Mouse (Mus musculus): ENCODE data around the gene Hsd11b1.

DNA sequence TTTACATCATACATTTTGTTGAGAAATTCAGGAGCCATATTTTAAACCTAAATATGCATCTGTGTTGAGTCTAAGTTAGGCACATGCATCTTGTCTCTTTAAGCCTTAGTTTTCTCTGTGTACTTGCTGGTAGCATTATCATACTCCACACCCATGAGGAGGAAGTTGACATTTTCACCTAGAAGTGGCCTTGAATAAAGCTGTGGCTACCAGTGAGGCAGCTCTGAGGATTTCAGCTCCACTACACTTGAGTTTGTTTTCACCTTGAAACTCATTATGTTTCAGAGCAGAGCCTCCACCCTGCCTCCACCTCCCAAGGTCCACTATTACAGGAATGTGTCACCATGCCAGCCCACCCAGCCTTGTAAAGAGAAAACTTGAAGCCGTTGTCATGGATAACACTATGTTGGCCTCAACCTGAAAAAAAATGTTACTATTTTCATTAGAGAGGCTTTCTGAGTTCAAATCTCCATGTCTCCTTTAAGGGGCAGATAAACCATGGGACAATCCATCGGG lies 29.7 kb downstream of the Hsd11b1 start:
- TF ChIP-seq CTCF (IDR thresholded peaks at IDR 0.05; ENCODE audit: low read depth) = no peak
- TF ChIP-seq EP300 (optimal IDR thresholded peaks at IDR 0.05) = no peak
